Mouse (Mus musculus): ENCODE measurements at regions not wholly inside any gene's neighbourhood (a gene's known extent, or its start where the extent isn't known, plus 50 kb on each side); places are given as distances from the start of the nearest gene placed in this dataset.

DNA sequence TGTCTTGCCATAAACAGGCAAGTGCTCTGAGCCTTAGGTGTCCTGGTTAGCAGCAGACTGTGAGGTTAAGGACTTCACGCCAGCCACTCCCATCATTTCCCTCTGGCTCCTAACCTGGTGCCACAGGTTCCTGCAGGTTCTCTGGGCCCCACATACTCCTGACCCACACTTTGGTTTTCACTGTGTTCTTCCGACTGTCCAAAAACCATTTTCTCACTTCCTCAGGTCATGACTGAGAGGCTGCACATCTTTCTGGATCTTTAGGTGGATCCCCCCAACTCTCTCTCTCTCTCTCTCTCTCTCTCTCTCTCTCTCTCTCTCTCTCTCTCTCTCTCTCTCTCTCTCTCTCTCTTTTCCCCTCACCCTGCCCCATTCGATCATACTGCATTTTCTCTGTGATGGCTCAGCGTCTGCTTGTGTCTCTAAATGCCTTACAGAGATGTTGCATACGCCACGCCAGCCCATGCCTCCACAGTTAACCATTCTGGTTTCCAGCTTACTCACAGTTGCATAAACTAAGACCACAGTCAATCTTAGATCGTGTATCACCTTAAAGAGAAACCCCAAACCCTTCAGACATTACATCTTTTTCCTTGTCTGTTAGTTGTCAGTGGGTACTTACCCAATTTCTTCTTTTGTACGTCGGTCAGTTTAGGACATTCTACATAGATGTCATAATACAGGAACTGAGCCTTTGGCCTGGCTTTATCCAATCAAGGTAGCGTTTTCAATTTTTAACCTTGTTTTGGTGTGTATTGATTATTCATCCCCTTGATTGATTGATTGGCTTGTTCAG, 112.0 kb upstream of the Zfp217 start:
- TF ChIP-seq POLR2A (IDR thresholded peaks at IDR 0.05; ENCODE audit: control insufficient read depth, low read depth, low read length) (no peak), CTCF (IDR thresholded peaks at IDR 0.05; ENCODE audit: control insufficient read depth, insufficient read depth, insufficient replicate concordance, low read depth, low read length) (no peak)

Measured in testis, adult 2 months (tissue).